Mouse (Mus musculus): ENCODE data around the gene Atf6.

Gene Atf6

GRCm38 (mm10) chr1:170845448-170846307, 21.9 kb downstream of the Atf6 start:
- DNase-seq (ENCODE audit: low read depth, low spot score) = no peak

DNA sequence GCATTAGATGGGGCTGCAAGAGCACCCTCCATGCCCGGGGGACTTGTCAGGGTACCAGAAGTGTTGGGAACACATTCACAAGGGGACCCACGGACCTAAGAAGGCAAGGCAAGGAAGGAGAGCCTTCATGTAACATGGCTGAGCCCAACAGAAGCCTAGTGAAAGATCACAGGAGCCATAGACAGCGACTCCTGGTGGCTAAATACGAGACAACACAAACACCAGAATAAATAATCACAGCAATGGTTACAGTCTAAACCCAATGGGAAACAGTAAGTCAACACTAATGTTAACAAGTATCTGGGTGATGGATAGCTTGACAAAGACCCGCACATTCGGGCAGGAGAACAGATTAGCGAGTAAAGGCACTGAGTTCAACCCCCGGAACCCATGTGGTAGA, 23.2 kb downstream of the Atf6 start:
- DNase-seq (ENCODE audit: low read depth, low spot score) = no peak

GRCm38 (mm10) chr1:170839685-170840084, 27.9 kb downstream of the Atf6 start:
- no peak for DNase-seq (ENCODE audit: low read depth, low spot score)

DNA sequence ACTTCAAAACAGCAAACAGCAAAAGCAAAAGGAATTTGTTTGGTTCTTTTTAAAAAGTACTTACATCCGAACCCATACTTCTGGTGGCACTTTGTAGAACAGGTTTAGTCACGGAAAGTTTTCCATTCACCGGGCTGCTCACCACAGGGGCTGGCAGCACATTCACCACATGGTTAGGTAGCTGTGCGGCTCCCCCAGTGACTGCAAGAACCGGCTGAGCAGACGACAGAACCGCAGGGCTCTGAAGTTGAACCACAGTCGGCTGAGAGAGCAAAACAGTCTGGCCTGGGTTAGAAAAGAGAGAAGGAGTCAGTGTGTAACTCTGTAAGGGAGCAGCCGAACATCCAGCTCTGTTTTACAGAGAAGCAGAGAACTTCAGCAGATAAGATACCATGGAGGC, 32.8 kb downstream of the Atf6 start:
- DNase-seq (ENCODE audit: low read depth, low spot score) = no peak

DNA sequence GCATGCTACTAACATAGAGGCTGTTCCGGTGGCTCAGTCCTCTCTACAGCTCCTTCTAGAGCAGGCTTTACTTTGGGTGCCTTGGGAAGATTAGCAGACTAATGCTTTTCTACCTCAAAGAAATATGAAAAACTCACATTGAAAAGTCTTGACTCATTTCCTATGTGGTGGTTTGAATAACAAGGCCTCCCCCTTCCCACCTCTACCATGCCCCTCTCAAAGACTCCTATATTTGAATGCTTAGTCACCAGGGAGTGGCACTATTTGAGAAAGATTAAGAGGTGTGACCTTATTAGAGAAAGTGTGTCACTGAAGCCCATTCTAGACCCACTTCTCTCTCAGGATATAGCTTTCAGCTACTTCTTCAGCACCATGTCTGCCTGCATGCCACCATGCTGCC, 37.8 kb downstream of the Atf6 start:
- no peak for DNase-seq (ENCODE audit: low read depth, low spot score)

GRCm38 (mm10) chr1:170829344-170829743, 38.2 kb downstream of the Atf6 start:
- DNase-seq (ENCODE audit: low read depth, low spot score) = no peak

DNA sequence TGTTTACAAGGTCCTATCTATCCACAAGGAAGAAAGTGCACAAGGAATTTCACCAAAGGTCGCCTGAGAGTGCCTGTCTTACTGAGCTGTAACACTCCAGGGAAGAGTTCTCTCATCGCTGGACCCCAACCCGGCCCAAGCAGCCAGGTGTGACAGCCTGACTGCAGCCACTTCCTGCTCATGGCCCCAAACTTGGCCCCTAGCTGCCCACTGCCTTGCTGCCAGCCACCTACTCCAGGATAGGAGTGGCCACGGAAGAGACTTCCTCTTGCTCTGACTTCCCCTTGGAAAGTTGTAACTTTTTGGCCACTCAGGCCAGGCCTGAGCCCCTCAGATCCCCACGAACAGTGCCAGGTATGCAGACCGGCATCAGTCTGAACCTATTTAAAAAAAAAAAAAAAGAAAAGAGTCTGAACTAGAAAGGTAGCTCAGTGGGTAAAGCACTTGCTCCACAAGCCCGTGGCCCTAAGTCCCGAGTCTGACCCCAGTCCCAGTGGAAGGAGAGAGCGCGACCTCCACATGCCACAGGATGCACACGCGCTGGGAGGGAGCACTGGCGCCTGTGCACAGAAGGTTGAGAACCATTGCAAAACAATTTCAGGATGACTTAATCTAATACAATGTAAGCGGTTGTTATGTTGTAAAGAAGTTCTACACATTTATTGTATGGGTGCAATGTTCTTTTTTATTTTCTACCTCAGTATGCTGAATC, 47.3 kb downstream of the Atf6 start:
- DNase-seq (ENCODE audit: low read depth, low spot score) = no peak

DNA sequence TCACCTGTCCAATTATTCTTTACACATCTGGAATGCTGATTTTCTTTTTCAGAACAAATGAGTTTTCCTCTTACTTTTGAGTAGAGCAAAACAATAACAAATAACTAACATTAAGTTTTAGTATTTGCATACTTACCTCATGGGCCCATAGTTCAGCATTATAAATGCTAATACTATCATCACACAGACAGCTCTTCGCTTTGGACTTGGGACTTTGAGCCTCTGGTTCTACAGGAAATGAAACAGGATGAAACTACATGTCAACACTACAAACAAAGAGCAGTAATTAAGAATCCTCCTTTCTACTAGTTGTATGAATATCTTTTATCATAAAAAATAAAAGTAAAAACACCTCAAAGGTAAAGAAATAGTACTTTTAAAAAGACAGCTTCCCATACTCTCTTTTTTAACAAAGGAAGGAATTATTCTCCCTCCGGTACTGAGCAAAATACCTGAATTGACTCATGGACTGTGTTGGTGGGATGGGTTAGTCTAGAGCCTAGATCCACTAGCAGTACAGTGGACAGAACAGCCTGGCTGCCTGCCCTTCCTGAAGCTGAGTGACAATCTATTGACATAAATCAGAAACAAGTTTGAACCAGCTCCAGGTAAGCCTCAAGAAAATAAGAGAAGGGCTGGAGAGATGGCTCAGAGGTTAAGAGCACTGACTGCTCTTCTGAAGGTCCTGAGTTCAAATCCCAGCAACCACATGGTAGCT, 52.1 kb downstream of the Atf6 start:
- no peak for DNase-seq (ENCODE audit: low read depth, low spot score)

DNA sequence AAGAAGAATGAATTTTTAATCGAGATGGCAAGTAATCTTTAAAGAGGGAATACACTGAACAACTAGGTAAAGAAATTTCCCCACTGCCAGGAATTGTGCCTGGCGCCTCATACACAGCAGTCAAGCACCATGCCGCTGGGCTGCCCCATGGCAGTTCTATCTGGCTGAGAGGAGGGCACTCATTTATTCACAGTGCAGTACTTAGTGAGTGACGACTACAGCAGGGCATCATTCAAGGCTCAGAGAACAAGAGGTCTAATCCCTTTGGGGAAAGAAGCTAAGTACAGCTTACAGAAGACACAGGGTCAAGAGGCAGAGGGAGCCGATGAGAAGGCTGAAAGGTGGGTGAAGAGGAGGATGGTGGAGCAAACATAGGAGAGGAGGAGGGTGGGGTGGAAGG, 54.7 kb downstream of the Atf6 start:
- DNase-seq (ENCODE audit: low read depth, low spot score) = no peak

GRCm38 (mm10) chr1:170807600-170808270, 59.8 kb downstream of the Atf6 start:
- no peak for DNase-seq (ENCODE audit: low read depth, low spot score)

GRCm38 (mm10) chr1:170804721-170805120, 62.9 kb downstream of the Atf6 start:
- no peak for DNase-seq (ENCODE audit: low read depth, low spot score)

DNA sequence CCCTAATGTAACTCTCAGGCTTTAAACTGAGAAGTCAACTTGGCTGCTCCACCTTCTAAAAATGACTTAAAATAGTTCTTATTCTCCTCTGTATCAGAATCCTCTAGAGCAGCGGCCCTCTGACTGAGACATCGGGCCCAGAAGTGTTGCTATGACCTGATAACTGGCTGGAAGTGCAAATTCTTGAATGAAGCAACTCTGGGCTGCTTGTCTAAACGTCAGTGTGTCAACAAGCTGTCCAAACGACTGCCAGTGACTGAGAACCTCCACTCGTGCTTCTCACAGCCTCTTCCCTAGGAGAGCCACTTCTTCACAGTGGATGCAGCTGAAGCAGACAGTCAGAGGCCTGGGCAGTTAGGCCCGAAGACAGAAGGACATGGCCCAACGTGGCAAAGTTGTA, 64.9 kb downstream of the Atf6 start:
- no peak for DNase-seq (ENCODE audit: low read depth, low spot score)

GRCm38 (mm10) chr1:170800694-170801093, 66.9 kb downstream of the Atf6 start:
- DNase-seq (ENCODE audit: low read depth, low spot score) = no peak

DNA sequence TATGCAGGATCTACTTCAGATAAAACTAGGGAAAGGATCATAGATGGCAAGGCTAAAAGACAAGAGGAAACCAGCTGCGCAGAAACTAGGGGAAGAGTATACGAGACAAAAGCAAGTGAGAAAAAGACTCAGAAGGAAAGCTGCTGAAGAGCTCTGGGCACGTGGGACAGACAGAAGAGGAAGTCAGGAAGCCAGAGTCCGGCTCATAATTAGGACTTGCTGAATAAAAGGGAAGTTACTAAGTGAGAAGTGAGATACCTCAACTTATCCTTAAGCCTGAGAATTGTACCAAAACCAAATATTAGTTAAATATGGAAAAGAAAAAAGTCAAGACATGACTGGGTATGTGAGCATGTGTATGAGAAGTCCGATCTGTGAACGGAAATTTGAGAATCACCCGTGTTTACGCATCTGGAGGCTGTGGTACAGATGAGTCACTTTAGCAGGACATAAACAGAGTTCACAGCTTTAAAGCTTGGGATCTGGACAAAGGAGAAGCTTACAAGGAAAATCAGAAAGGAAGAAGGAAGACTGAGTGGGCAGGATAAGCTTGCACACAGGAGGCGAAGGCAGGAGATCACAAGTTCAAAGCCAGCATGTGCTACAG, 71.7 kb downstream of the Atf6 start:
- no peak for DNase-seq (ENCODE audit: low read depth, low spot score)

GRCm38 (mm10) chr1:170791542-170791941, 76.0 kb downstream of the Atf6 start:
- DNase-seq (ENCODE audit: low read depth, low spot score) = no peak

GRCm38 (mm10) chr1:170791001-170791400, 76.6 kb downstream of the Atf6 start:
- DNase-seq (ENCODE audit: low read depth, low spot score) = no peak

DNA sequence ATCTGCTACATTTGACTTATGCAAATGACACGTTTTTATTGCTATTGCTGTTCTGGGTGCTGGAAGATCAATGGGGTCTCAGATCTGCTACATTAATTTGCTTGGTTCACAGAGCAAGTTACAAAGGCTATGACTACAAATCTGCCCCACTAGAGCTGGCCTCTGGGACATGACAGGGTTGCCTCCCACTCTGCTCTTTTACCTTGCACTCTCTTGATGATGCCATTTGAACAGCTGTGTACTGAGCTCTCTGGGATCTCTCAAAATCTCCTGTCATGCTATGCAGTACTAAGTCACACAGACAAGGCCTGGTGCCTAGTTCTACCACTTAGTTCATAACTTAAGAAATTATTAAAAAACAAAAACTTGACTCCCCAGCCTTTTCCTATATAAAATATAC, 79.9 kb downstream of the Atf6 start:
- DNase-seq (ENCODE audit: low read depth, low spot score) = no peak

DNA sequence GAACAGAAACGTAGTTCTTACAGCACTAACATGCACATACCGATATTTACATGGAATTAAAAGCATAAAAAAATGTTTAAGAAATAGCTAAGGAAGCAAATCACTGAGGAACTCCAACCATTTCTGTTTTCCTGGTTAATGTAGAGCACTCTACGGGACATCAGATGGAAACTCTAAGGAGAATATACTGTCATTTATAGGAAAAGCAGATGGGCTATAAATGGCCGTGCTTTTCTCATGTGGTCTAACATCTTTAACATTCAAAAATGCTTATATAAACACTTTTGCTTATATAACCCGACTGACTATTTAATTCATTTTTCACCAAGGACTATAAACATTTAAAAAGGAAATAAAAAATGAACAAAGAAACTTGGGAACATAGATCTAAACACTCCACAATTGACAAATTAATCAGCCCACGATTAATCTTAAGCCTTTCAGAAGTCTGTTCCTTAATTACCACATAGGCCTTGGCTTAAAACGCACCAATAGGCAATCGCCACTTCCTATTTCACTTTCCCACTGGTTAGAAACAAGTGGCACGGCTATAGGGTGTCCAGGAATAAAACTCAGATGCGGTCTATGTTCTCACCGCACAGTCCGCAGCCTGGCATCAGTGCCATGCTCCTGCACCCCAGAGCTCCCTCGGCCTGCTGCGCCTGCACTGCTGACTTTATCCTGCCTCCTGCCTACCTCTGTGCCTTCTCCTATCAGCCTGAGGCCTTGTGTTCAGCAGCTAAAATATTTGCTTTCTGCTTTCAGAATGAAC, 80.8 kb downstream of the Atf6 start:
- DNase-seq (ENCODE audit: low read depth, low spot score) = no peak

DNA sequence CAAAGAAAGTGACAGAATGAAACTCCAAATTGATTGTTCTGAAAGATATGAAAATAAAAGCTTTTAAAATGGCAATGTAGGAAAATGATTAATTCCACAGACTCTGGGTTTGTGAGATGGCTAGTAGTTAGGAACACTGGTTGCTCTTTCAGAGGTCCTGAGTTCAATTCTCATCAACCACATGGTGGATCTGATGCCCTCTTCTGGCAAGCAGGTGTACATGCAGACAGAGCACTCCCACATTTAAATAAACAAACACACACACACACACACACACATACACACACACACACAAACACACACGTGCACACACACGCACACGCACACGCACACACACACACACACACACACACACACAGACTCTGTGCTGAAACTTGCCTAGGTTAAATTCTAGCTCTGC, 89.9 kb downstream of the Atf6 start:
- DNase-seq (ENCODE audit: low read depth, low spot score) = no peak

GRCm38 (mm10) chr1:170774431-170774830, 93.1 kb downstream of the Atf6 start:
- DNase-seq (ENCODE audit: low read depth, low spot score) = no peak

GRCm38 (mm10) chr1:170773506-170773905, 94.1 kb downstream of the Atf6 start:
- DNase-seq (ENCODE audit: low read depth, low spot score) = no peak

Measured in mesoderm, embryonic 11.5 days (tissue).